Mouse (Mus musculus) CH12.LX (cell line): Measurements from ENCODE around the gene Dgkg. TPM values are rescaled to one million over a fixed set of nuclear protein-coding genes. Genes with fewer than 3 reads are reported as not detected.

Experiments
- DNase-seq: peaks from one replicate; pipeline ENCODE4 v3.0.0-alpha.2; 2013; ENCODE audit errors: extremely low read depth
- H3K27ac ChIP-seq: 2 replicates; pipeline ENCODE4 v1.5.1; 2012; ENCODE audit warnings: low read depth, mild to moderate bottlenecking, control low read depth, moderate library complexity; ENCODE audit not compliant: insufficient read depth
- H3K27me3 ChIP-seq: replicated peaks from 2 replicates; pipeline ENCODE3; 2012; ENCODE audit warnings: inconsistent platforms
- H3K36me3 ChIP-seq, 2 experiments: replicated peaks in 1 of 2; 2 replicates each; pipeline versions ENCODE3 to v1.6.1; 2012; ENCODE audit warnings: inconsistent platforms in 1 of 2, low read length in 1 of 2, mild to moderate bottlenecking in 1 of 2, mixed read lengths in 1 of 2, moderate library complexity in 1 of 2; ENCODE audit not compliant: control insufficient read depth in 1 of 2, insufficient read depth in 1 of 2
- H3K4me1 ChIP-seq, 2 experiments: 2 replicates each; pipeline ENCODE4 v1.6.1; 2012; ENCODE audit warnings: inconsistent platforms in 1 of 2, moderate library complexity in 1 of 2; ENCODE audit not compliant: insufficient read depth in 2 of 2, control insufficient read depth in 1 of 2
- H3K4me2 ChIP-seq: 2 replicates; pipeline ENCODE4 v1.6.1; 2012; ENCODE audit warnings: low read depth, mild to moderate bottlenecking, control low read depth; ENCODE audit not compliant: poor library complexity, insufficient read depth, severe bottlenecking
- H3K4me3 ChIP-seq, 3 experiments: fragments of 150-350 bp in 1 of 3; sonication (generic) in 1 of 3; replicated peaks in 1 of 3; 2 replicates each; pipeline versions ENCODE3 to v1.5.1; 2011 to 2012; ENCODE audit warnings: low read depth in 2 of 3, low read length in 2 of 3, mild to moderate bottlenecking in 2 of 3, moderate library complexity in 2 of 3, control low read depth in 1 of 3, improper control_type of control experiment in 1 of 3, inconsistent platforms in 1 of 3, mixed read lengths in 1 of 3; ENCODE audit not compliant: poor library complexity in 1 of 3
- H3K79me2 ChIP-seq: replicated peaks from 2 replicates; pipeline ENCODE4 v1.6.1; 2012; ENCODE audit warnings: mild to moderate bottlenecking, moderate library complexity; ENCODE audit not compliant: control insufficient read depth, poor library complexity, insufficient read depth, severe bottlenecking; ENCODE audit errors: extremely low read depth
- H3K9ac ChIP-seq: 2 replicates; pipeline ENCODE4 v1.6.1; 2012; ENCODE audit warnings: low read depth, mild to moderate bottlenecking, control low read depth, moderate library complexity; ENCODE audit not compliant: insufficient read depth
- H3K9me3 ChIP-seq: replicated peaks from 2 replicates; pipeline ENCODE3; 2012; ENCODE audit warnings: low read length, inconsistent platforms, mixed read lengths
- BHLHE40 ChIP-seq: IDR thresholded peaks from 2 replicates; pipeline ENCODE4 v1.6.1; 2011; ENCODE audit warnings: mild to moderate bottlenecking, low read depth, low read length, improper control_type of control experiment
- CHD1 ChIP-seq: IDR thresholded peaks from 2 replicates; pipeline ENCODE4 v1.6.1; 2012; ENCODE audit warnings: low read depth, low read length, improper control_type of control experiment, inconsistent platforms
- CHD2 ChIP-seq: IDR thresholded peaks from 2 replicates; pipeline ENCODE4 v1.6.1; 2011; ENCODE audit warnings: low read length, improper control_type of control experiment
- CTCF ChIP-seq, 2 experiments: IDR thresholded peaks in 1 of 2; conservative IDR thresholded peaks in 1 of 2; 2 replicates each; pipeline ENCODE4 v1.5.1; 2011 to 2012; ENCODE audit warnings: low read depth in 2 of 2, low read length in 2 of 2, improper control_type of control experiment in 1 of 2, inconsistent platforms in 1 of 2, mild to moderate bottlenecking in 1 of 2, moderate library complexity in 1 of 2
- E2F4 ChIP-seq: IDR thresholded peaks from 2 replicates; pipeline ENCODE4 v1.6.1; 2011; ENCODE audit warnings: low read depth, low read length, improper control_type of control experiment; ENCODE audit not compliant: insufficient replicate concordance
- GABPA ChIP-seq: IDR thresholded peaks from 2 replicates; pipeline ENCODE4 v1.6.1; 2012; ENCODE audit warnings: low read depth, low read length, improper control_type of control experiment, inconsistent platforms; ENCODE audit not compliant: insufficient replicate concordance
- JUN ChIP-seq: IDR thresholded peaks from 2 replicates; pipeline ENCODE4 v1.6.1; 2011; ENCODE audit warnings: low read depth, mild to moderate bottlenecking, low read length, improper control_type of control experiment, moderate library complexity; ENCODE audit not compliant: insufficient read depth
- JUND ChIP-seq: conservative IDR thresholded peaks from 2 replicates; pipeline ENCODE4 v1.6.1; 2011; ENCODE audit warnings: low read depth, low read length, improper control_type of control experiment
- MAFK ChIP-seq: IDR thresholded peaks from 2 replicates; pipeline ENCODE4 v1.6.1; 2011; ENCODE audit warnings: low read length, improper control_type of control experiment; ENCODE audit not compliant: insufficient replicate concordance
- MAX ChIP-seq: IDR thresholded peaks from 2 replicates; pipeline ENCODE4 v1.6.1; 2011; ENCODE audit warnings: low read length, improper control_type of control experiment
- MAZ ChIP-seq: IDR thresholded peaks from 2 replicates; pipeline ENCODE4 v1.6.1; 2012; ENCODE audit warnings: low read depth, mild to moderate bottlenecking, inconsistent platforms, low read length, improper control_type of control experiment, moderate library complexity
- MXI1 ChIP-seq: IDR thresholded peaks from 2 replicates; pipeline ENCODE4 v1.6.1; 2011; ENCODE audit warnings: mild to moderate bottlenecking, low read depth, low read length, improper control_type of control experiment
- MYC ChIP-seq: IDR thresholded peaks from 2 replicates; pipeline ENCODE4 v1.6.1; 2011; ENCODE audit warnings: low read depth, mild to moderate bottlenecking, improper control_type of control experiment, low read length
- RAD21 ChIP-seq: IDR thresholded peaks from 2 replicates; pipeline ENCODE4 v1.6.1; 2011; ENCODE audit warnings: low read depth, mild to moderate bottlenecking, low read length, improper control_type of control experiment, moderate library complexity
- RCOR1 ChIP-seq: conservative IDR thresholded peaks from 2 replicates; pipeline ENCODE4 v1.6.1; 2012; ENCODE audit warnings: low read depth, mild to moderate bottlenecking, inconsistent platforms, low read length, improper control_type of control experiment
- SMC3 ChIP-seq: IDR thresholded peaks from 2 replicates; pipeline ENCODE4 v1.6.1; 2011; ENCODE audit warnings: low read depth, low read length, improper control_type of control experiment
- TCF12 ChIP-seq: IDR thresholded peaks from 2 replicates; pipeline ENCODE4 v1.6.1; 2014; ENCODE audit warnings: low read depth, mild to moderate bottlenecking, inconsistent platforms, low read length, improper control_type of control experiment
- ZKSCAN1 ChIP-seq: IDR thresholded peaks from 2 replicates; pipeline ENCODE4 v1.6.1; 2012; ENCODE audit warnings: low read depth, inconsistent platforms, low read length, improper control_type of control experiment, borderline replicate concordance
- dilution Hi-C: fragments of 300-500 bp; cut with MboI; formaldehyde crosslinking; loops from 2 replicates; pipeline ENCODE4 v1.14.3; 2020; ENCODE audit warnings: low sequenced_read_pairs; ENCODE audit not compliant: extremely low pct_unique_long_range_greater_than_20kb, extremely low pct_ligation_motif_present
- in situ Hi-C: fragments of 300-500 bp; cut with MboI; formaldehyde crosslinking; loops from 3 replicates; pipeline ENCODE4 v1.14.3; 2019; ENCODE audit warnings: low sequenced_read_pairs, low pct_ligation_motif_present, low pct_unique_long_range_greater_than_20kb, mixed read lengths
- polyA plus RNA-seq: library from polyadenylated mRNA; unstranded; fragments of >175 nt; gene quantifications from 2 replicates; pipeline ENCODE4 v1.2.1, GENCODE M21; 2012; ENCODE audit warnings: low read depth; ENCODE audit not compliant: insufficient read length
- total RNA-seq, 2 experiments: library from RNA; depleted of rRNA; stranded (reverse); fragments of 300-350 nt in 1 of 2; fragments of >200 nt in 1 of 2; gene quantifications; 2 replicates each; pipeline ENCODE4 v1.2.3; 2012 to 2014

Dgkg gene
- total and polyA plus RNA-seq, 3 experiments, result 2.0 to 9.2 (median 3.0) TPM

DNA sequence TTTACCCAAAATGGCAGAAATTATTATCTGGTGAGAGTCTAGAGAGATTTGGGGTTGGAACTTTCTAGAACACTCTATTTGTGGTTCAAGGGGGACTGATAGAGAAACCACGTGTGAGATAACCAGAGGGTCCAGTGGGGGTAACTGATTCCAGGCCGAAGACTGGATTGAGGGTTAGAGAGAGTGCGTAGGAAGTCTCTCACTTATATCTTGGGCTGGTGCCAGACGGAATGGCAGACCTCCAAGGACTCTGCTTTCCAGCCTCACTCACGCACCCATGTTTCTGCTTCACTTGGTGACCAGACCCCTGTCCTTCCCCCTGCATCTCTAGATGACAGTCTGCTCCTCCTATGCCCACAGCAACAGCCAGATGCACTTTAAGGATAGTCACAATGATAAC, 162.2 kb downstream of the Dgkg start:
- no peak overlapping the region for H3K9ac ChIP-seq
- peaks cover 0 to 10% of the 10 kb centered on the region in 2 experiments; a peak in 2 of 4 replicates for H3K4me1 ChIP-seq
- no peak overlapping the region for H3K4me2 ChIP-seq
- H3K79me2 ChIP-seq, result no peaks in the 10 kb centered on the region
- H3K36me3 ChIP-seq, result no peaks in the 10 kb centered on the region
- in situ Hi-C loops (no loop called here), dilution Hi-C loops (no loop called here)
- H3K9me3 ChIP-seq, result no peaks in the 10 kb centered on the region
- DNase-seq, result no peak
- TF ChIP-seq TCF12, result no peak
- no peak for TF ChIP-seq RCOR1
- no peak for TF ChIP-seq RAD21
- TF ChIP-seq SMC3, result no peak
- TF ChIP-seq CHD2, result no peak
- TF ChIP-seq E2F4, result no peak
- TF ChIP-seq MXI1, result no peak
- no peak for TF ChIP-seq MAFK
- TF ChIP-seq JUND, result no peak
- TF ChIP-seq MAX, result no peak
- no peak overlapping the region for H3K4me3 ChIP-seq
- no peaks in the 10 kb centered on the region for H3K27me3 ChIP-seq
- H3K27ac ChIP-seq, result no peak overlapping the region

DNA sequence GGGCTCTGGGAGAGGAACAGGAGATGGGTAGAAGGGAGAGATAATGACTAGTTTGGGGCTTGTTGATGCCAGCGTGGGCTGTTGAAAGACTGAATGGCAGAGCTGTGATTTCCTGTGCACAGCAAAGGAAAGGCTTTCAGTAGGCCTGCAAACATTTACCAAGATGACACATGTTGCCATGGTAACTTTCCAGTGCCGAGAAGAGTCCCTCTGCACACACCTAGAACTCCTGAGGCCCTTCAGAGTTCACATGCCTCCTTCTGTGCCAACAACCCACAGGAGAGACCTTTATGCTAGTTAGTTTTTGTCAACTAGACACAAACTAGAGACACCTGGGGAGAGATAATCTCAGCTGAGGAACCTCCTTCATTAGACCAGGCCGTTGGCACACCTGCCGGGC, 163.6 kb downstream of the Dgkg start:
- no peak for DNase-seq
- Histone ChIP-seq H3K79me2 (no peaks in the 10 kb centered on the region), H3K4me3 (no peak overlapping the region), H3K9ac (no peak overlapping the region), H3K27ac (no peak overlapping the region), H3K36me3 (no peaks in the 10 kb centered on the region), H3K27me3 (no peaks in the 10 kb centered on the region), H3K9me3 (no peaks in the 10 kb centered on the region), H3K4me1 (peaks cover 0 to 8% of the 10 kb centered on the region in 2 experiments; a peak in 2 of 4 replicates), H3K4me2 (no peak overlapping the region)
- in situ Hi-C loops, result no loop called here
- dilution Hi-C loops, result no loop called here
- TF ChIP-seq CHD2, result no peak

DNA sequence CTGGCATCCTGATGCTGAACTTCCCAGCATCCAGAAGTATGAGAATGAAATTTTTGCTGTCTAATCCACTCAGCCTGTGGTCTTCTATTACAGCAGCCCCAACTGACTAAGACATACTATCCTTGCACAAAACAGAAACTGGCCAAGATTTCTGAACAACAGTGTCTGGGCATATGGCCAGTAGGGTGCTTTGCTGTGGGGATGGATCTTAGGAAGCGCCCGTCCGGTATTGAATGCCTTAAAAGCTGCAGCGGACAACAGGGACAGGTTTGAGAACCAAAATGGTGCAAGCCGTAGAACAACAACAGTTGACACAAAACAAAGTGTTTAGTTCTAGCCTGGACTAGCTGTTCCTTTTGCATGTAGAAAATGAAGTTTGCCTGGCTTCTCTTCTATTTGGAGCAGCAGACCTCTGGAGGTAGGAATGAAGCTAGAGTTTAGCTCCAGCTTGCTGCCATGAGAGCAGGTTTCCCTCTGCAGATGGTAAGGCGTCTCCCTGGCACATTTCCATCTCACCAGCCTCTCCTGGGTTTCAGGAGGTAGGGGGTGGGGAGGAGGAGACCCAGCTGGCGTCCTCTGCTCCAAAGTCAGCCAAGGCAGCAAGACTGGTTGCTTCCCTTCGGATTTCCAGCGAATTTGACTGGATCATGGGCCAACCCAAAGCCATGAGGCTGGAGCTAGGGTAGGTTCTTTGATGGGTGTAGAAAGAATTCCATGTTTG, 165.4 kb downstream of the Dgkg start:
- H3K36me3 ChIP-seq, result no peaks in the 10 kb centered on the region
- dilution Hi-C loops (no loop called here), in situ Hi-C loops (no loop called here)
- no peak overlapping the region for H3K4me3 ChIP-seq
- H3K4me2 ChIP-seq, result no peak overlapping the region
- no peak for DNase-seq
- H3K9me3 ChIP-seq, result no peaks in the 10 kb centered on the region
- no peaks in the 10 kb centered on the region for H3K79me2 ChIP-seq
- H3K27ac ChIP-seq, result no peak overlapping the region
- no peaks in the 10 kb centered on the region for H3K27me3 ChIP-seq
- no peaks in the 10 kb centered on the region for H3K4me1 ChIP-seq
- TF ChIP-seq JUND (no peak), MAFK (no peak), TCF12 (no peak), JUN (no peak), MYC (no peak), ZKSCAN1 (no peak), SMC3 (no peak), GABPA (no peak), BHLHE40 (no peak), CHD1 (no peak), E2F4 (no peak), CTCF (conservative IDR thresholded peaks at IDR 0.05 in 1 of 2, IDR thresholded peaks at IDR 0.05 in 1 of 2; ENCODE audit: low read depth in 2 of 2, low read length in 2 of 2) (no peak), MAZ (no peak)
- no peak overlapping the region for H3K9ac ChIP-seq
